Mouse (Mus musculus): ENCODE measurements around the gene Nkrf.

DNA sequence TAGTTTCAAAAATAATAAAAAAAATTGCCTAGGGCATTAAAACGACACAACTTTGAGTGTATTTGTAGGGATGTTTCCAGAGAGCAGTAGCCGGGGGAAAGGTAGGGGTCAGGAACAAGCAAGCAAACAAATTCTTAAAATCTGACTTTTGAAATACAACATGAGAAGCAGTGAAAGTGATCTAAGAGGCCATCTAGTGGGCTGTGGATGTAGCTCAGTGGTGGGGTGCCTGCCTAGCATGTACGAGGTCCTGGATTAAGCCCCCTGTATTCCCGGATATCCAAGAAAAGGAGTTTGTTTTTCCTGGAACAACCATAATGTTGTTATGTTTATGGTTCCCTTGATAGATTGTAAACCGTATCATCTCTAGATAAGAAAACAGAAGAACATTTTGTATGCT is 3.8 kb upstream of the Nkrf start:
- TF ChIP-seq CTCF (IDR thresholded peaks at IDR 0.05), result peak; percentile 47
- TF ChIP-seq EP300 (IDR thresholded peaks at IDR 0.05; ENCODE audit: insufficient read depth, low read depth, low read length), result no peak
